Mouse (Mus musculus) CH12.LX (cell line): ENCODE data around the gene Stmn1. TPM values are rescaled to one million over a fixed set of nuclear protein-coding genes. Genes with fewer than 3 reads are reported as not detected.

ENCODE experiments used
- DNase-seq: peaks from one replicate; pipeline ENCODE4 v3.0.0-alpha.2; 2013; ENCODE audit errors: extremely low read depth
- H3K27ac ChIP-seq: 2 replicates; pipeline ENCODE4 v1.5.1; 2012; ENCODE audit warnings: low read depth, mild to moderate bottlenecking, control low read depth, moderate library complexity; ENCODE audit not compliant: insufficient read depth
- H3K27me3 ChIP-seq: replicated peaks from 2 replicates; pipeline ENCODE3; 2012; ENCODE audit warnings: inconsistent platforms
- H3K36me3 ChIP-seq, 2 experiments: replicated peaks in 1 of 2; 2 replicates each; pipeline versions ENCODE3 to v1.6.1; 2012; ENCODE audit warnings: inconsistent platforms in 1 of 2, low read length in 1 of 2, mild to moderate bottlenecking in 1 of 2, mixed read lengths in 1 of 2, moderate library complexity in 1 of 2; ENCODE audit not compliant: control insufficient read depth in 1 of 2, insufficient read depth in 1 of 2
- H3K4me1 ChIP-seq, 2 experiments: 2 replicates each; pipeline ENCODE4 v1.6.1; 2012; ENCODE audit warnings: inconsistent platforms in 1 of 2, moderate library complexity in 1 of 2; ENCODE audit not compliant: insufficient read depth in 2 of 2, control insufficient read depth in 1 of 2
- H3K4me2 ChIP-seq: 2 replicates; pipeline ENCODE4 v1.6.1; 2012; ENCODE audit warnings: low read depth, mild to moderate bottlenecking, control low read depth; ENCODE audit not compliant: poor library complexity, insufficient read depth, severe bottlenecking
- H3K4me3 ChIP-seq, 3 experiments: fragments of 150-350 bp in 1 of 3; sonication (generic) in 1 of 3; replicated peaks in 1 of 3; 2 replicates each; pipeline versions ENCODE3 to v1.5.1; 2011 to 2012; ENCODE audit warnings: low read depth in 2 of 3, low read length in 2 of 3, mild to moderate bottlenecking in 2 of 3, moderate library complexity in 2 of 3, control low read depth in 1 of 3, improper control_type of control experiment in 1 of 3, inconsistent platforms in 1 of 3, mixed read lengths in 1 of 3; ENCODE audit not compliant: poor library complexity in 1 of 3
- H3K79me2 ChIP-seq: replicated peaks from 2 replicates; pipeline ENCODE4 v1.6.1; 2012; ENCODE audit warnings: mild to moderate bottlenecking, moderate library complexity; ENCODE audit not compliant: control insufficient read depth, poor library complexity, insufficient read depth, severe bottlenecking; ENCODE audit errors: extremely low read depth
- H3K9ac ChIP-seq: 2 replicates; pipeline ENCODE4 v1.6.1; 2012; ENCODE audit warnings: low read depth, mild to moderate bottlenecking, control low read depth, moderate library complexity; ENCODE audit not compliant: insufficient read depth
- H3K9me3 ChIP-seq: replicated peaks from 2 replicates; pipeline ENCODE3; 2012; ENCODE audit warnings: low read length, inconsistent platforms, mixed read lengths
- BHLHE40 ChIP-seq: IDR thresholded peaks from 2 replicates; pipeline ENCODE4 v1.6.1; 2011; ENCODE audit warnings: mild to moderate bottlenecking, low read depth, low read length, improper control_type of control experiment
- CHD1 ChIP-seq: IDR thresholded peaks from 2 replicates; pipeline ENCODE4 v1.6.1; 2012; ENCODE audit warnings: low read depth, low read length, improper control_type of control experiment, inconsistent platforms
- CTCF ChIP-seq, 2 experiments: IDR thresholded peaks in 1 of 2; conservative IDR thresholded peaks in 1 of 2; 2 replicates each; pipeline ENCODE4 v1.5.1; 2011 to 2012; ENCODE audit warnings: low read depth in 2 of 2, low read length in 2 of 2, improper control_type of control experiment in 1 of 2, inconsistent platforms in 1 of 2, mild to moderate bottlenecking in 1 of 2, moderate library complexity in 1 of 2
- E2F4 ChIP-seq: IDR thresholded peaks from 2 replicates; pipeline ENCODE4 v1.6.1; 2011; ENCODE audit warnings: low read depth, low read length, improper control_type of control experiment; ENCODE audit not compliant: insufficient replicate concordance
- ELF1 ChIP-seq: IDR thresholded peaks from 2 replicates; pipeline ENCODE4 v1.6.1; 2014; ENCODE audit warnings: low read depth, mild to moderate bottlenecking, inconsistent platforms, low read length, improper control_type of control experiment
- EP300 ChIP-seq: IDR thresholded peaks from 2 replicates; pipeline ENCODE4 v1.6.1; 2011; ENCODE audit warnings: low read length, improper control_type of control experiment
- GABPA ChIP-seq: IDR thresholded peaks from 2 replicates; pipeline ENCODE4 v1.6.1; 2012; ENCODE audit warnings: low read depth, low read length, improper control_type of control experiment, inconsistent platforms; ENCODE audit not compliant: insufficient replicate concordance
- HCFC1 ChIP-seq: IDR thresholded peaks from 2 replicates; pipeline ENCODE4 v1.6.1; 2012; ENCODE audit warnings: low read depth, mild to moderate bottlenecking, inconsistent platforms, low read length, improper control_type of control experiment
- JUND ChIP-seq: conservative IDR thresholded peaks from 2 replicates; pipeline ENCODE4 v1.6.1; 2011; ENCODE audit warnings: low read depth, low read length, improper control_type of control experiment
- MAFK ChIP-seq: IDR thresholded peaks from 2 replicates; pipeline ENCODE4 v1.6.1; 2011; ENCODE audit warnings: low read length, improper control_type of control experiment; ENCODE audit not compliant: insufficient replicate concordance
- MAX ChIP-seq: IDR thresholded peaks from 2 replicates; pipeline ENCODE4 v1.6.1; 2011; ENCODE audit warnings: low read length, improper control_type of control experiment
- MAZ ChIP-seq: IDR thresholded peaks from 2 replicates; pipeline ENCODE4 v1.6.1; 2012; ENCODE audit warnings: low read depth, mild to moderate bottlenecking, inconsistent platforms, low read length, improper control_type of control experiment, moderate library complexity
- MXI1 ChIP-seq: IDR thresholded peaks from 2 replicates; pipeline ENCODE4 v1.6.1; 2011; ENCODE audit warnings: mild to moderate bottlenecking, low read depth, low read length, improper control_type of control experiment
- MYC ChIP-seq: IDR thresholded peaks from 2 replicates; pipeline ENCODE4 v1.6.1; 2011; ENCODE audit warnings: low read depth, mild to moderate bottlenecking, improper control_type of control experiment, low read length
- PAX5 ChIP-seq: IDR thresholded peaks from 2 replicates; pipeline ENCODE4 v1.6.1; 2012; ENCODE audit warnings: low read length, inconsistent platforms, mixed read lengths
- POLR2A ChIP-seq: IDR thresholded peaks from 2 replicates; pipeline ENCODE4 v1.6.1; 2011; ENCODE audit warnings: low read depth, mild to moderate bottlenecking, improper control_type of control experiment, low read length
- POLR2AphosphoS2 ChIP-seq: IDR thresholded peaks from 2 replicates; pipeline ENCODE4 v1.6.1; 2011; ENCODE audit warnings: low read depth, low read length, improper control_type of control experiment
- SIN3A ChIP-seq: IDR thresholded peaks from 2 replicates; pipeline ENCODE4 v1.6.1; 2012; ENCODE audit warnings: low read length, improper control_type of control experiment, inconsistent platforms
- SMC3 ChIP-seq: IDR thresholded peaks from 2 replicates; pipeline ENCODE4 v1.6.1; 2011; ENCODE audit warnings: low read depth, low read length, improper control_type of control experiment
- TBP ChIP-seq: conservative IDR thresholded peaks from 2 replicates; pipeline ENCODE4 v1.6.1; 2011; ENCODE audit warnings: low read depth, low read length, improper control_type of control experiment
- TCF12 ChIP-seq: IDR thresholded peaks from 2 replicates; pipeline ENCODE4 v1.6.1; 2014; ENCODE audit warnings: low read depth, mild to moderate bottlenecking, inconsistent platforms, low read length, improper control_type of control experiment
- UBTF ChIP-seq: IDR thresholded peaks from 2 replicates; pipeline ENCODE4 v1.6.1; 2012; ENCODE audit warnings: low read depth, mild to moderate bottlenecking, inconsistent platforms, low read length, improper control_type of control experiment, moderate library complexity
- USF1 ChIP-seq: IDR thresholded peaks from 2 replicates; pipeline ENCODE4 v1.6.1; 2014; ENCODE audit warnings: low read depth, mild to moderate bottlenecking, inconsistent platforms, low read length, improper control_type of control experiment
- USF2 ChIP-seq: conservative IDR thresholded peaks from 2 replicates; pipeline ENCODE4 v1.6.1; 2011; ENCODE audit warnings: low read depth, low read length, improper control_type of control experiment
- ZC3H11A ChIP-seq: IDR thresholded peaks from 2 replicates; pipeline ENCODE4 v1.6.1; 2012; ENCODE audit warnings: low read depth, mild to moderate bottlenecking, inconsistent platforms, low read length, improper control_type of control experiment
- ZMIZ1 ChIP-seq: IDR thresholded peaks from 2 replicates; pipeline ENCODE4 v1.6.1; 2012; ENCODE audit warnings: low read depth, mild to moderate bottlenecking, inconsistent platforms, low read length, improper control_type of control experiment
- dilution Hi-C: fragments of 300-500 bp; cut with MboI; formaldehyde crosslinking; loops from 2 replicates; pipeline ENCODE4 v1.14.3; 2020; ENCODE audit warnings: low sequenced_read_pairs; ENCODE audit not compliant: extremely low pct_unique_long_range_greater_than_20kb, extremely low pct_ligation_motif_present
- in situ Hi-C: fragments of 300-500 bp; cut with MboI; formaldehyde crosslinking; loops from 3 replicates; pipeline ENCODE4 v1.14.3; 2019; ENCODE audit warnings: low sequenced_read_pairs, low pct_ligation_motif_present, low pct_unique_long_range_greater_than_20kb, mixed read lengths
- polyA plus RNA-seq: library from polyadenylated mRNA; unstranded; fragments of >175 nt; gene quantifications from 2 replicates; pipeline ENCODE4 v1.2.1, GENCODE M21; 2012; ENCODE audit warnings: low read depth; ENCODE audit not compliant: insufficient read length
- total RNA-seq, 2 experiments: library from RNA; depleted of rRNA; stranded (reverse); fragments of 300-350 nt in 1 of 2; fragments of >200 nt in 1 of 2; gene quantifications; 2 replicates each; pipeline ENCODE4 v1.2.3; 2012 to 2014

Stmn1 gene
- total and polyA plus RNA-seq, 3 experiments: 31.2 to 39.4 (median 34.7) TPM

DNA sequence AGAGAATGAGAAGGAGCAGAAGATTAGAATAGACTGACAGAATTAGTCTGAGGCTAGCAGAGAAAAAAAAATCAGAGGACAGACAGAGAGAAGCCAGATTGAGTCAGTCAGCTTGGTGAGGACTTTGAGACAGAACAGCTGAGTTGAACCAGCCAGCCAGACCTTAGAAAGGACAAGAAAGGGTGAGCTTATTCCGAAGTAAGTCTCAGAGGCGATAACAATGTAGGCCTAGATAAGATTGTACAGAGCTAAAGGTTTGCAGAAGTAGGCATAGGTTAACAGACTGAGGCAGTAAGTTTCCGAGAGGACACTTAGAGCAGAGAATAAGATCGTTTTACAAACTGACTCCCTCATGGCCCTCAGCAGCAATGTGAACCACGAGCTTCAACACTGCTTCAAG is 6.9 kb upstream of the Stmn1 start:
- peaks cover 7% of the 10 kb centered on the region for H3K9me3 ChIP-seq
- dilution Hi-C loops: no loop called here
- no peak overlapping the region for H3K4me2 ChIP-seq
- in situ Hi-C loops: no loop called here
- peaks cover 0 to 3% of the 10 kb centered on the region in 2 experiments; a peak in 2 of 4 replicates for H3K4me1 ChIP-seq
- no peaks in the 10 kb centered on the region for H3K36me3 ChIP-seq
- H3K79me2 ChIP-seq: no peaks in the 10 kb centered on the region
- H3K9ac ChIP-seq: no peak overlapping the region
- TF ChIP-seq ZMIZ1 (no peak), JUND (no peak), USF2 (no peak), EP300 (no peak), CHD1 (no peak), CTCF (conservative IDR thresholded peaks at IDR 0.05 in 1 of 2, IDR thresholded peaks at IDR 0.05 in 1 of 2; ENCODE audit: low read depth in 2 of 2, low read length in 2 of 2) (no peak), UBTF (no peak), SIN3A (no peak), MXI1 (no peak), ZC3H11A (no peak)
- no peak overlapping the region for H3K27ac ChIP-seq
- no peak overlapping the region for H3K4me3 ChIP-seq
- H3K27me3 ChIP-seq: peaks cover 25% of the 10 kb centered on the region
- no peak for DNase-seq

DNA sequence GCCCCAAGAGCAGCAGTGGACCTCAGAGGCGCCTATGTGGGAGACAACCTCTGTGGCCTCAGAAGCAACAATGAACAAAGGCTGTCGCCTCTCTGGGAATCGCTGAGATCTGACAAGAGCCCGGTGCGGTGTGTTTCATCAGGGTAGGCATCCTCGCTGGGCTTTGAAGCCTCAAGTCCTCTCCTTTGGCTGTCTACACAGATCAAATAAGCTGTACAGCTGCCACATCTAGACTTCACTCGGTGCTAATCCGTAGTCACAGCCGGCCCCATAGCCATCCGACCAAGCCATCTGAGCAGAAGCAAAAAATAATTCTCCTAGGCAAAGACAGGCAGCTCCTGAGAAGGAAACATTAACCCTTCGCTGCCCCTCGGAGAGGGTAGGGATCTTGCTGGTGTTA is 2.3 kb upstream of the Stmn1 start:
- Histone ChIP-seq H3K79me2 (no peaks in the 10 kb centered on the region; the same call in 1 of the 2 replicates), H3K9me3 (peaks cover 7% of the 10 kb centered on the region), H3K4me2 (no peak overlapping the region), H3K4me1 (peaks cover 3% of the 10 kb centered on the region in 2 experiments), H3K27ac (no peak overlapping the region), H3K36me3 (peaks cover 0 to 1% of the 10 kb centered on the region in 2 experiments), H3K9ac (no peak overlapping the region), H3K27me3 (peaks cover 45% of the 10 kb centered on the region), H3K4me3 (no peak overlapping the region)
- dilution Hi-C loops (no loop called here), in situ Hi-C loops (no loop called here)
- DNase-seq: no peak
- TF ChIP-seq BHLHE40: no peak
- TF ChIP-seq MAZ: no peak
- TF ChIP-seq HCFC1: no peak
- TF ChIP-seq POLR2A: no peak
- no peak for TF ChIP-seq E2F4
- no peak for TF ChIP-seq UBTF
- no peak for TF ChIP-seq MAX
- no peak for TF ChIP-seq MYC
- no peak for TF ChIP-seq POLR2AphosphoS2
- TF ChIP-seq SMC3: no peak
- TF ChIP-seq TCF12: no peak
- TF ChIP-seq CHD1: no peak
- TF ChIP-seq PAX5: no peak
- no peak for TF ChIP-seq GABPA
- no peak for TF ChIP-seq ELF1
- TF ChIP-seq MAFK: no peak
- TF ChIP-seq USF1: no peak
- no peak for TF ChIP-seq TBP
- TF ChIP-seq, all 38 proteins: peak for 0
